Mouse (Mus musculus) ES-Bruce4 (cell line): Measurements from ENCODE around the gene Dhx34.

Experiments
- CTCF ChIP-seq: IDR thresholded peaks from one replicate; pipeline ENCODE4 v1.8.1; 2011; ENCODE audit warnings: low read depth, low read length
- POLR2A ChIP-seq: IDR thresholded peaks from one replicate; pipeline ENCODE4 v1.8.1; 2011; ENCODE audit warnings: low read length; ENCODE audit not compliant: insufficient read depth

- peak; percentile 36 for TF ChIP-seq CTCF
- no peak for TF ChIP-seq POLR2A
Measured at GRCm38 (mm10) chr7:16263015-16263787, 41.4 kb upstream of the Dhx34 start.
